Mouse (Mus musculus) heart, embryonic 12.5 days (tissue): ENCODE data around the gene Stra8. TPM values are rescaled to one million over a fixed set of nuclear protein-coding genes. Genes with fewer than 3 reads are reported as not detected.

ENCODE experiments used
- ATAC-seq: fragments of 200-750 bp; cut with Nextera tagmentation; 2 replicates; pipeline ENCODE4 v1.8.0; 2017; ENCODE audit warnings: moderate TSS enrichment, moderate library complexity; ENCODE audit not compliant: insufficient number of reproducible peaks, low FRiP score
- H3K27ac ChIP-seq: fragments of 300-500 bp; sonication (generic); 2 replicates; pipeline ENCODE4 v1.5.1; 2016; ENCODE audit warnings: mild to moderate bottlenecking, moderate library complexity; ENCODE audit not compliant: poor library complexity, severe bottlenecking
- H3K27me3 ChIP-seq: fragments of 300-500 bp; sonication (generic); replicated peaks from 2 replicates; pipeline ENCODE4 v1.6.1; 2016; ENCODE audit warnings: mild to moderate bottlenecking, moderate library complexity
- H3K36me3 ChIP-seq: fragments of 300-500 bp; sonication (generic); 2 replicates; pipeline ENCODE4 v1.6.1; 2016; ENCODE audit warnings: mild to moderate bottlenecking, moderate library complexity
- H3K4me1 ChIP-seq: fragments of 300-500 bp; sonication (generic); replicated peaks from 2 replicates; pipeline ENCODE4 v1.6.1; 2016; ENCODE audit warnings: mild to moderate bottlenecking
- H3K4me2 ChIP-seq: fragments of 300-500 bp; sonication (generic); 2 replicates; pipeline ENCODE4 v1.6.1; 2016; ENCODE audit warnings: mild to moderate bottlenecking, moderate library complexity
- H3K4me3 ChIP-seq: fragments of 300-500 bp; sonication (generic); 2 replicates; pipeline ENCODE4 v1.5.1; 2016; ENCODE audit warnings: mild to moderate bottlenecking
- H3K9ac ChIP-seq: fragments of 300-500 bp; sonication (generic); 2 replicates; pipeline ENCODE4 v1.6.1; 2016; ENCODE audit warnings: mild to moderate bottlenecking, moderate library complexity
- H3K9me3 ChIP-seq: fragments of 300-500 bp; sonication (generic); replicated peaks from 2 replicates; pipeline ENCODE4 v1.6.1; 2016; ENCODE audit warnings: mild to moderate bottlenecking, moderate library complexity
- WGBS: fragments of 180-500 bp; shearing (Covaris S2); methylation state at CpG from one replicate; pipeline ENCODE4 v1.1.7; 2016; 5-methylcytosine and 5-hydroxymethylcytosine counted together
- polyA plus RNA-seq: library from polyadenylated mRNA; unstranded; fragments of >200 nt; fragmentation: Nextera tagmentation; extraction: Ambion mirVana; gene quantifications from 2 replicates; pipeline ENCODE4 v1.2.1, GENCODE M21; 2016

Stra8 gene
- polyA plus RNA-seq, 1 experiment from 2014 or later, result not detected

DNA sequence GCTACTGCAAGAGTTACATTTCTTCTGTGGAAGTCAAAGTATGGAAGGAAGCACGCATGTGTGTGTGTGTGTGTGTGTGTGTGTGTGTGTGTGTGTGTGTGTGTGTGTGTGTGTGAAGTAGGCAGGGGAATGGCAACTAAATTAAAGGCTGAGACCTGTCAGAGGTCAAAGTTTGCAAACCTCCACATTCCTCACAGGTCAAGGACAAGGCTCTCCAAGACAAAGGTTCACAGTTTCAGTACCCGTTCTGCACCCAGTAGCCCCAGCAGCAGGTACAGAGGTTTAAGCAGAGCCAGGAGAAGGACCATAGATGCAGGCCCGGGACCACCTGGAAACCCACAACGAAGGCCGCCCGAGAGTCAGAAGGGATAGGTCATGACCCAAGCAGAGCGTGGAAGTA, 817 bp upstream of the Stra8 start:
- no peak for ATAC-seq
- peaks cover 13% of the 10 kb centered on the region; the same call in 1 of the 2 replicates for H3K4me1 ChIP-seq
- 86% methylated on average over 7 of the region's 7 CpGs for WGBS
- H3K4me2 ChIP-seq, result no peak overlapping the region
- H3K36me3 ChIP-seq, result no peaks in the 10 kb centered on the region
- H3K9ac ChIP-seq, result no peak overlapping the region
- H3K27me3 ChIP-seq, result no peaks in the 10 kb centered on the region
- no peaks in the 10 kb centered on the region for H3K9me3 ChIP-seq
- no peak overlapping the region for H3K4me3 ChIP-seq
- H3K27ac ChIP-seq, result no peak overlapping the region

DNA sequence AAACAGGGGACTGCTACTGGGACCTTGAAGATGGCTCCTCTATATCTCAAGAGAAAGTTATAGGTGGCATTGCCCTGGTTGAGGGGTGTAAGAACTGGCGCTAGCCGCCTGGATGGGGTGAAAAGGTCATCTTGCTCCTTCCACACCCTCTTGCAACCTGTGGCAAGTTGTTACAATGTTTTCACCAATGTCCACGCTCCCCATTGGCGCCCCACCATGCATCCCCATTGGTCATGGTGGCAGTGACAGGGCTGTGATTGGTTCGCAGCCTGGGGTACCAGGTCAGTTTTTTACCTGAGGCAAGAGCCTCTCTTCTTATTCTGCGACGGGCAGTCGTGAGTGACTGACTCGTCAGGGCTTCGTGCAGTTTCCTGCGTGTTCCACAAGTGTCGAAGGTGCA, 668 bp downstream of the Stra8 start:
- 93% methylated on average over 12 of the region's 12 CpGs for WGBS

GRCm38 (mm10) chr6:34921941-34922340, 2.0 kb downstream of the Stra8 start:
- WGBS, result 41% methylated on average over 14 of the region's 14 CpGs
- Histone ChIP-seq H3K27me3 (no peaks in the 10 kb centered on the region), H3K4me2 (no peak overlapping the region), H3K9ac (no peak overlapping the region), H3K36me3 (no peaks in the 10 kb centered on the region), H3K4me1 (peaks cover 10% of the 10 kb centered on the region; the same call in 1 of the 2 replicates), H3K9me3 (no peaks in the 10 kb centered on the region), H3K4me3 (no peak overlapping the region), H3K27ac (no peak overlapping the region)
- peak; percentile 73 for ATAC-seq

More for the DNA sequence above, 668 bp downstream of the Stra8 start:
- peaks cover 13% of the 10 kb centered on the region; the same call in 1 of the 2 replicates for H3K4me1 ChIP-seq
- H3K9me3 ChIP-seq, result no peaks in the 10 kb centered on the region
- no peak for ATAC-seq
- no peak overlapping the region for H3K4me2 ChIP-seq
- H3K9ac ChIP-seq, result no peak overlapping the region
- H3K4me3 ChIP-seq, result no peak overlapping the region
- H3K36me3 ChIP-seq, result no peaks in the 10 kb centered on the region
- H3K27ac ChIP-seq, result no peak overlapping the region
- H3K27me3 ChIP-seq, result no peaks in the 10 kb centered on the region

GRCm38 (mm10) chr6:34927156-34927555, 7.2 kb downstream of the Stra8 start:
- no peaks in the 10 kb centered on the region for H3K4me1 ChIP-seq
- no peaks in the 10 kb centered on the region for H3K9me3 ChIP-seq
- H3K36me3 ChIP-seq, result no peaks in the 10 kb centered on the region
- no peaks in the 10 kb centered on the region for H3K27me3 ChIP-seq
- no peak overlapping the region for H3K27ac ChIP-seq
- no peak overlapping the region for H3K9ac ChIP-seq
- no peak overlapping the region for H3K4me3 ChIP-seq
- no peak overlapping the region for H3K4me2 ChIP-seq
- WGBS, result 39% methylated on average over 4 of the region's 4 CpGs
- no peak for ATAC-seq

DNA sequence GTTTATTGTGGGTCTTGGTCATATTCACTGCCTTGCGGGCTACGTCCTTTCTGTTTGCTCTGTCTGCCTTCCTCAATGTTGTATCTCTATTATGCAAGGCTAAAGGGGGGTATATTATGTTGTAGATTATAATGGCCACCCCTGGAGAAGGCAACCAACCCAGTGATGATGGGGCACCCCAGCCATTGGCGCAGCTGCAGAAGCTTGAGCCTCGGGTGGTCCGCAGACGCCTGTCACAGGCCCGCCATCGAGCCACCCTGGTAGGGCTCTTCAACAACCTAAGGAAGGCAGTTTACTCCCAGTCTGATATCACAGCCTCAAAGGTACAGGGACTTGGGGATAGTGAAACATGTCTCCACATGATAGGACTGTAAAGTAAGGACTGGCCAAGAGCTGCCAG, 7.6 kb downstream of the Stra8 start:
- Histone ChIP-seq H3K9ac (no peak overlapping the region), H3K4me1 (no peaks in the 10 kb centered on the region), H3K4me2 (no peak overlapping the region), H3K36me3 (no peaks in the 10 kb centered on the region), H3K27me3 (no peaks in the 10 kb centered on the region), H3K9me3 (no peaks in the 10 kb centered on the region), H3K4me3 (no peak overlapping the region), H3K27ac (no peak overlapping the region)
- ATAC-seq, result no peak
- WGBS, result 92% methylated on average over 8 of the region's 8 CpGs

- no peaks in the 10 kb centered on the region for H3K36me3 ChIP-seq
- no peak overlapping the region for H3K27ac ChIP-seq
- no peak for ATAC-seq
- WGBS, result 74% methylated on average over 1 of the region's 1 CpGs
- H3K4me3 ChIP-seq, result no peak overlapping the region
- no peaks in the 10 kb centered on the region; the same call in 1 of the 2 replicates for H3K27me3 ChIP-seq
- H3K9ac ChIP-seq, result no peak overlapping the region
- no peaks in the 10 kb centered on the region for H3K4me1 ChIP-seq
- no peak overlapping the region for H3K4me2 ChIP-seq
- H3K9me3 ChIP-seq, result no peaks in the 10 kb centered on the region
These were observed 12.7 kb downstream of the Stra8 start for GRCm38 (mm10) chr6:34932633-34933032.

DNA sequence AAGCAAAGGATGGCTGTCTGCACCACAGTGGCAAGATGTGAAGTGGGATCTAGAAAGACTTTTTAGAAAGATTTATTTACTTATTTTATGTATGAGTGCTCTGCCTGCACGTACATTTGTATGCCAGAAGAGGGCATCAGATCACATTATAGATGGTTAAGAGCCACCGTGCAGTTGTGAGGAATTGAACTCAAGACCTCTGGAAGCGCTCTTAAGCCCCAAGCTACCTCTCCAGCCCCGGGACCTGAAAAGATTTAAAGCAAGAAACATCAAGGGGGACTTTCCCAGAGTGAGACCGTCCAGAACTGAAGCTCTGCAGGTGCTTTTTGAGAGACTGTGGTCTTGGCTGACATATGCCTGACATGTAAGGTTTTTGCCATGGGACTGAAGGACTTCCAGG, 16.8 kb downstream of the Stra8 start:
- H3K9ac ChIP-seq, result no peak overlapping the region
- WGBS, result 64% methylated on average over 5 of the region's 5 CpGs
- H3K4me3 ChIP-seq, result no peak overlapping the region
- no peaks in the 10 kb centered on the region for H3K4me1 ChIP-seq
- no peaks in the 10 kb centered on the region for H3K36me3 ChIP-seq
- no peak overlapping the region for H3K4me2 ChIP-seq
- no peaks in the 10 kb centered on the region for H3K9me3 ChIP-seq
- no peak overlapping the region for H3K27ac ChIP-seq
- no peaks in the 10 kb centered on the region; the same call in 1 of the 2 replicates for H3K27me3 ChIP-seq
- ATAC-seq, result no peak

DNA sequence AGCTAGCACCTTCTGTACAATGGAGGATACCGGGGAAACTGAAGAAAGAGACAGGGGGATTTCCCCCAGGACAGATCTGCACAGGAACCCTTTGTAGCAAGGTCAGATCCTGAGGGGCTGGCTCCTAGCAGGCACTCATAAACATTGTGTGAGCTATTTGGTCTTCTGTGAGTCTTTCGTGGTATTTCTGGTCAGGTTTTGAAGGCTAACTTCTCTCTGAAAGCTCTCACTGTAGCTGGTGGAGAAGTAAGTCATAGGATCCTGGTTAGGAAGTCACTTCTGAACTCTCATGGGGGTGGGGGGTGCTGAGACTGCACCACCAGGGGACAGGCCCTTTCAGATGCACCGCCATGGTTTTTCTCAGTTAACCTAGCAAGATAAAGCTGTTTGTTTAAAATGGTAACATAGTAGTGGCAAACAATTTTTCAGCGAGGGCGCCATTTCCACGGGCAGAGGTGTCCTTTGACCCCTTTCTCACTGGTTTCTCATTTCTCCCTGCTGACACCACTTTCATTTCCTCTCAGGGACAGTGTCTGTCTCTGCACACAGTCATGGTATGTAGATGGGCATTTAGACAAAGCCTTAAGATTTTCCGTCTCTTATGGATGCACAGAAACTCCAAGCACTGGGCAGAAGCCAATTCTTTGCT, 18.4 kb downstream of the Stra8 start:
- ATAC-seq, result no peak
- Histone ChIP-seq H3K9ac (no peak overlapping the region), H3K27ac (no peak overlapping the region), H3K4me3 (no peak overlapping the region), H3K9me3 (no peaks in the 10 kb centered on the region), H3K4me1 (no peaks in the 10 kb centered on the region), H3K36me3 (no peaks in the 10 kb centered on the region), H3K4me2 (no peak overlapping the region), H3K27me3 (peaks cover 3% of the 10 kb centered on the region; the same call in 1 of the 2 replicates)
- WGBS, result 67% methylated on average over 7 of the region's 7 CpGs

DNA sequence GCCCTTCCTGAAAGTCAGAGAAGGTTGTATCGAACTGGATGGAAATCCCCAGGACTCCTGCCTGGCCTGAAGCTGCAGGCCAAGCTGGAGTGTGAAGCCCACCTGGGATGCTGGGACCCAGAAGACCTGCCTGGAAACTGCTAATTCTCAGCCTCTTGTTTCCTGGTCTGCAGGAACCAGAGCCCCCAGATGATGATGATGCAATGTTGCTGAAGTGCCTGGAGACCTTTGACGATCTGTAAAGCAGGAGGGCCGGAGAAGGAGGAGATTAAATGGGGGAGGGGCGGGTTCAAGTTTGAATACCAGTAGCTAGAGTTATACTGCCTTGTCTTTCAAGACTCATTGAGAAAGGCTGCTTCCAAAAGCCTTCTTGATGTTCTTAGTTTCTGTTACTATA, 19.0 kb downstream of the Stra8 start:
- Histone ChIP-seq H3K27me3 (peaks cover 3% of the 10 kb centered on the region; the same call in 1 of the 2 replicates), H3K4me2 (no peak overlapping the region), H3K9ac (no peak overlapping the region), H3K4me1 (no peaks in the 10 kb centered on the region), H3K27ac (no peak overlapping the region), H3K9me3 (no peaks in the 10 kb centered on the region), H3K4me3 (no peak overlapping the region), H3K36me3 (no peaks in the 10 kb centered on the region)
- WGBS, result 25% methylated on average over 4 of the region's 4 CpGs
- ATAC-seq, result no peak

- H3K9me3 ChIP-seq, result no peaks in the 10 kb centered on the region
- H3K27me3 ChIP-seq, result 0 out of 2 replicates have a peak, but pooled peaks cover 3% of the 10 kb centered on the region
- no peak overlapping the region for H3K9ac ChIP-seq
- no peak overlapping the region for H3K4me3 ChIP-seq
- H3K36me3 ChIP-seq, result no peaks in the 10 kb centered on the region
- H3K4me2 ChIP-seq, result no peak overlapping the region
- no peak overlapping the region for H3K27ac ChIP-seq
- no peak for ATAC-seq
- H3K4me1 ChIP-seq, result no peaks in the 10 kb centered on the region
- 84% methylated on average over 8 of the region's 8 CpGs for WGBS
These were observed 19.5 kb downstream of the Stra8 start for GRCm38 (mm10) chr6:34939451-34939850.

DNA sequence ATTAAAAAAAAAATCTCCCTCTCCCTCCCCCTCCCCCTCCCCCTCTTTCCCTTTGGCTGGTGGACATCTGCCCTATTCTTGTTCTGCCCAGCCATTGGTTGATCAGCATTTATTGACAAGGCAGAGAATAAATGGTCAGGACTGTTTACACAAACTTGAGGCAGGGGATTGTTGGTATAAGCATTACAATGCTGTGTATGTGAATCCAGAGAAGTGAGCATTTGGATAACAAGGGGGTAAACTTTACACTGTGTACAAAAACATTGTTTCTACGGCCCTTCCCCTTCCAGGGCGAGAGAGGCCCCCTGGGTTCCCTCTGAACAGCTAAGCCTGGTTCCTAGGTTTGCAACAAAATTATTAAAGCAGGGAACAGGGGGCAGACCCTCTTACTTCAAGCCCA, 21.5 kb downstream of the Stra8 start:
- H3K9ac ChIP-seq, result no peak overlapping the region
- H3K9me3 ChIP-seq, result no peaks in the 10 kb centered on the region
- no peaks in the 10 kb centered on the region for H3K36me3 ChIP-seq
- no peak overlapping the region for H3K4me2 ChIP-seq
- no peak overlapping the region for H3K4me3 ChIP-seq
- WGBS, result 76% methylated on average over 2 of the region's 2 CpGs
- no peaks in the 10 kb centered on the region for H3K4me1 ChIP-seq
- H3K27ac ChIP-seq, result no peak overlapping the region
- no peak for ATAC-seq
- H3K27me3 ChIP-seq, result 0 out of 2 replicates have a peak, but pooled peaks cover 3% of the 10 kb centered on the region

- WGBS, result 75% methylated on average over 9 of the region's 9 CpGs
- H3K4me3 ChIP-seq, result no peak overlapping the region
- no peak overlapping the region for H3K9ac ChIP-seq
- H3K27me3 ChIP-seq, result 0 out of 2 replicates have a peak, but pooled peaks cover 3% of the 10 kb centered on the region
- H3K9me3 ChIP-seq, result no peaks in the 10 kb centered on the region
- H3K4me2 ChIP-seq, result no peak overlapping the region
- ATAC-seq, result no peak
- no peaks in the 10 kb centered on the region for H3K4me1 ChIP-seq
- no peak overlapping the region for H3K27ac ChIP-seq
- no peaks in the 10 kb centered on the region for H3K36me3 ChIP-seq
These were observed 22.5 kb downstream of the Stra8 start for GRCm38 (mm10) chr6:34942446-34942845.
